Mouse (Mus musculus) midbrain, embryonic 10.5 days (tissue): Measurements from ENCODE around the gene Olfr788. TPM values are rescaled to one million over a fixed set of nuclear protein-coding genes. Genes with fewer than 3 reads are reported as not detected.

Experiments
- DNase-seq: peaks from one replicate; pipeline ENCODE4 v3.0.0-alpha.2; 2017; ENCODE audit warnings: low spot score
- H3K27ac ChIP-seq: fragments of 300-500 bp; sonication (generic); replicated peaks from 2 replicates; pipeline ENCODE4 v1.5.1; 2016; ENCODE audit warnings: mild to moderate bottlenecking
- H3K27me3 ChIP-seq: fragments of 300-500 bp; sonication (generic); 2 replicates; pipeline ENCODE4 v1.6.1; 2016; ENCODE audit warnings: low read depth, mild to moderate bottlenecking; ENCODE audit not compliant: poor library complexity, severe bottlenecking
- H3K36me3 ChIP-seq: fragments of 300-500 bp; sonication (generic); 2 replicates; pipeline ENCODE4 v1.6.1; 2016; ENCODE audit warnings: mild to moderate bottlenecking, moderate library complexity
- H3K4me1 ChIP-seq: fragments of 300-500 bp; sonication (generic); 2 replicates; pipeline ENCODE4 v1.6.1; 2016
- H3K4me3 ChIP-seq: fragments of 300-500 bp; sonication (generic); 2 replicates; pipeline ENCODE4 v1.5.1; 2016; ENCODE audit warnings: mild to moderate bottlenecking, moderate library complexity
- H3K9me3 ChIP-seq: fragments of 300-500 bp; sonication (generic); replicated peaks from 2 replicates; pipeline ENCODE4 v1.6.1; 2016; ENCODE audit warnings: mild to moderate bottlenecking
- WGBS: fragments of 180-500 bp; shearing (Covaris S2); methylation state at CpG from one replicate; pipeline ENCODE4 v1.1.7; 2016; 5-methylcytosine and 5-hydroxymethylcytosine counted together
- polyA plus RNA-seq: library from polyadenylated mRNA; unstranded; fragments of >200 nt; fragmentation: Nextera tagmentation; extraction: Ambion mirVana; gene quantifications from 2 replicates; pipeline ENCODE4 v1.2.1, GENCODE M21; 2016

The Olfr788 gene
- polyA plus RNA-seq = not detected in 2 replicates

DNA sequence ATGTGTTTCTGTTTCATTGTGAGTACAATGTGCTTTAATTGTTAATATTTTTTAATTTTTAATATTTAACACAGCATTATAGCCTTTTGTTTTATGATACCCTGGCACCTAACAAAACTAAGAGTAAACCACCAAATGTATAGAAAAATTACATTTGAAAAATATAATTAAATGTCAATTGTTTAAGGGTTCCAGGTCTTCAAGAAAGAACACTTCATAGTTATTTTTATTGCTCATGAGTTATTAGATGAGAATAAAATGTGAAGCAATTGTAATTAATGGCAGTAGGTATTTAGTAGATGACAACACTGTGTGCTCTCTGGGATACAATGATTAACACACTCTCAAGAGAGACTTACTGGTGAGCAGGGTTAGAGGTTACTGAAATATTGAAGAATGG is at the start of gene Olfr788:
Olfr788 (plus strand) TSS at position 301 of the 400 bp plus-strand sequence.
- Histone ChIP-seq H3K36me3 (no peaks in the 10 kb centered on the region), H3K4me1 (no peaks in the 10 kb centered on the region), H3K9me3 (no peaks in the 10 kb centered on the region), H3K27me3 (no peaks in the 10 kb centered on the region), H3K27ac (no peak within 1 kb of the TSS), H3K4me3 (no peak within 1 kb of the TSS)
- DNase-seq = no peak

DNA sequence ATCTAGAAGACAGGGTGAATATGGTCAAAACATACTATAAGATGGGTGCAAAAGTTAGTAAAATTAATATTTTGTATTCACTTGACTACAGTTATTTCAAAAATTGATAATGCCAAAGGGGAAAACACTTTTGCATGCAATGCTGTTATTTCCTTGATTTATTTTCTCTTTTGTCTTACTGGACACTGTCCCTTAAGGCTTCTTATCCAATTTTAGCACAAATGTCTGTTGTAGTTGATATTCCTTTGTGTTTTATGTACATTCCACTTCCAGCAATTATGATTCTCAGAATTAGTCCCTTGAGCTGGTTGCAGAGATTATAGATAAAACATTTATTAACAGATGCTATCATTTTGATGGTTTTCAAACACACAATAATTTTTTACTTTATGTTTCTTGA is 43.8 kb upstream of the Olfr788 start, which contains the start of gene Olfr786:
Olfr786 (plus strand) TSS at position 301 of the 400 bp plus-strand sequence.
- H3K36me3 ChIP-seq = no peaks in the 10 kb centered on the region
- no peak within 1 kb of the TSS for H3K27ac ChIP-seq
- H3K4me3 ChIP-seq = no peak within 1 kb of the TSS
- no peaks in the 10 kb centered on the region for H3K9me3 ChIP-seq
- no peak for DNase-seq
- no peaks in the 10 kb centered on the region for H3K27me3 ChIP-seq
- no peaks in the 10 kb centered on the region for H3K4me1 ChIP-seq

DNA sequence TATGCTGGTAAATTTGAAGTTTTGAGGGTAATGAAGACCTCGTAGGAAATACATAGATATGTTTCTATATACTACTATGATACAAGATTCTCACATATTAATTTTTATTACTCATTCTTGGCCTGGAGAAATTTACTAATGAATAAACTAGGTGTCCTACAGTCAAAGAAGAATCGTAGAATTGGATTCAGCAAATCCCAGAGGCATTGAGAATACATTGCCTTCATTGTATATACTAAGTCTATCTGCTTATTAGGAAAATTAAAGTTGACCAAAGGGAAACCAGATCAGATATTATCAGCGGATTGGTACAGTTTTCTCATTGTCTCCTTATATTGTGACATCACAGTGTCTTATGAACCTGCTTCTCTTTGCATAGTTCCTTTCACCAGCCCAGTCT is 9.2 kb upstream of the Olfr788 start, which contains the start of gene Olfr787:
Olfr787 (plus strand) TSS at position 301 of the 400 bp plus-strand sequence.
- H3K9me3 ChIP-seq = no peaks in the 10 kb centered on the region
- H3K27me3 ChIP-seq = no peaks in the 10 kb centered on the region
- WGBS = 84% methylated on average over 3 of the region's 3 CpGs
- DNase-seq = no peak
- H3K27ac ChIP-seq = no peak within 1 kb of the TSS
- H3K36me3 ChIP-seq = no peaks in the 10 kb centered on the region
- H3K4me3 ChIP-seq = no peak within 1 kb of the TSS
- H3K4me1 ChIP-seq = no peaks in the 10 kb centered on the region

DNA sequence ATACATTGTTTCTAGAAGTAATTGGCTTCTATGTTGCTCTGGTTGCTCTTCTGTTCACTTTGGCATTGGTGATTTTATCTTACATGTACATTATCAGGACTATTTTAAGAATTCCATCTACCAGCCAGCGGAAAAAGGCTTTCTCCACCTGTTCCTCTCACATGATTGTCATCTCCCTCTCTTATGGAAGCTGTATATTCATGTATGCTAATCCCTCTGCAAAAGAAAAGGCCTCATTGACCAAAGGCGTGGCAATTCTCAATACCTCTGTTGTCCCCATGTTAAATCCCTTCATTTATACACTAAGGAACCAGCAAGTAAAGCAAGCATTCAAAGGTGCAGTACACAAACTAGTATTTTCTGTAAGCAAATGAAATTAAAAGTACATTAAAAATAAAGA is 2.5 kb downstream of the Olfr788 start:
- WGBS = 67% methylated on average over 2 of the region's 2 CpGs
- Histone ChIP-seq H3K36me3 (no peaks in the 10 kb centered on the region), H3K9me3 (no peaks in the 10 kb centered on the region), H3K27me3 (no peaks in the 10 kb centered on the region), H3K4me3 (no peak overlapping the region), H3K27ac (no peak overlapping the region), H3K4me1 (no peaks in the 10 kb centered on the region)
- DNase-seq = no peak

DNA sequence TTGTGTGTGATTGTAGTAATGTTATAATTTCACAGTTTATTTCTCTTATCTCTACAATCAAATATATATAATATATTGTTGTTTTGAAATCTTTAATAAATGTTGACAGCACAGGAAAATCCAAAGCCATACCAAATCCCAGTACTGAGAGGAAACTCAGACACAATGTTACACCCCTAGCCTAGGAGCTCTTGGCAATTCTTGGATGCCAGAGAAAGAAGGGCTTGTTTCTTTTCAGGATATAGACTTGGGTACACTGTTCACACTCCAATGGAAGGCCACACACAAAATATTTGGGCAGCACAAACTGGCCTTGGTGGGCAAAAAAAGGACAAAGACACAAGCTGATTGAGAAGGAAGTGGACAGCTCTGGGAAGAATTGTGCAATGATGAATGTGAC is 2.9 kb downstream of the Olfr788 start:
- Histone ChIP-seq H3K27ac (no peak overlapping the region), H3K36me3 (no peaks in the 10 kb centered on the region), H3K27me3 (no peaks in the 10 kb centered on the region), H3K9me3 (no peaks in the 10 kb centered on the region), H3K4me1 (no peaks in the 10 kb centered on the region), H3K4me3 (no peak overlapping the region)
- no peak for DNase-seq

DNA sequence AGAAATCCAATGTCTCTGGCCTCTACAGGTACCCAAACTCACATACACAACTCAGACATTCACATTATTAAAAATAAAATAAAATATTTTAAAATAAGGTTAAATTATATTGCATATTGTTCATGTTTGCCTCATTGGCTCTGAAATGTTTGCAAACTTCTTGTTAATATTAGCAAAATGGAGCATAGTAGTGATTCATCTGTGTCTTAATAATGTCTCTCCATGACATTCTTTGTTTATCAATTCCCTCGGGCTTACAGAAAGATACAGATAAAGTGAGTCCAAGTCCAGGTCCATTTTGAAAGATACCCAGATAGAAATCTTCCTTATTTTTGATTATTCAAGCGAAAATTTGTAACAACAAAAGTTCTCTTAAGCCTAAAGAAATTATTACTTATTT is 13.7 kb downstream of the Olfr788 start, which contains the start of gene Olfr789:
Olfr789 (plus strand) TSS at position 301 of the 400 bp plus-strand sequence.
- 76% methylated on average over 2 of the region's 2 CpGs for WGBS
- no peak for DNase-seq
- Histone ChIP-seq H3K36me3 (no peaks in the 10 kb centered on the region), H3K4me3 (no peak within 1 kb of the TSS), H3K27ac (no peak within 1 kb of the TSS), H3K9me3 (no peaks in the 10 kb centered on the region), H3K27me3 (no peaks in the 10 kb centered on the region), H3K4me1 (no peaks in the 10 kb centered on the region)

DNA sequence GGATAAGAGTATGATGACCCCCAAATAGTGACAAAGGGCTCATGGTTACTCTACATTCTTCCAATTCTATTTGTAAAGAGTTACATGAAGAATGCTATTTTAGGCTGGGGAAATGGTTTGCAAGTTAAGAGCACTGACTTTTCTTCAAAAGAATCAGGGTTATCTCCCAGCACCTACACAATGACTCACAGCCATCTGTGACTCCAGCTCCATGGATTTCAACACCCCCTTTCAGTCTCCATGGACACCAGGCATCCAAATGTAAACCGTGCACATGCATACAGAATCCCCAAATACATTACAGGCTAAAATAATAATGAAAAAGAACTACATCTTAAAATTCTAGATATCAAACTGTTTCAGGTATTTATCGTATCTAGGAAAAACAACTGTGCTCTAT is 19.3 kb downstream of the Olfr788 start:
- Histone ChIP-seq H3K4me3 (no peak overlapping the region), H3K27ac (no peak overlapping the region), H3K4me1 (no peaks in the 10 kb centered on the region), H3K36me3 (no peaks in the 10 kb centered on the region), H3K9me3 (no peaks in the 10 kb centered on the region), H3K27me3 (no peaks in the 10 kb centered on the region)
- DNase-seq = no peak
- WGBS = 88% methylated on average over 2 of the region's 2 CpGs

DNA sequence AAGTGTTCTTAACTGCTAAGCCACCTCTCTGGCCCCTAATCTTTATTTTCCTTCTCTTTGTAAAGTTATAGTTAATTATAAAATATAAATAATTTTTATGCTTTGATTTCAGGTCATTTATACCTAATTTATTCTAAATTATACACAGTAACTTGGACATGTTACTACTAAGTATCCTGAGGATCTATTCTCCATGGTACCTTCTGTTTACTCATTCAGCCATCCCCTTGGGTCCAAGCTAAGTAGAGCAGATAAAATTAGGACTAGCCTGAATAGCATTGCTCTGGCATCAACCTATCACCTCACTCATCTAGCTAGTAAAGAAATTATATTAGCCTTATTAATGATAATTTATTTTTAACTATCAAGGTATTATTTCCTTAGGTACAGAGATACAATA is 27.4 kb downstream of the Olfr788 start, which contains the start of gene Olfr790:
Olfr790 (plus strand) TSS at position 301 of the 400 bp plus-strand sequence.
- Histone ChIP-seq H3K36me3 (no peaks in the 10 kb centered on the region), H3K4me3 (no peak within 1 kb of the TSS), H3K27me3 (no peaks in the 10 kb centered on the region), H3K4me1 (no peaks in the 10 kb centered on the region), H3K27ac (no peak within 1 kb of the TSS), H3K9me3 (no peaks in the 10 kb centered on the region)
- DNase-seq = no peak

DNA sequence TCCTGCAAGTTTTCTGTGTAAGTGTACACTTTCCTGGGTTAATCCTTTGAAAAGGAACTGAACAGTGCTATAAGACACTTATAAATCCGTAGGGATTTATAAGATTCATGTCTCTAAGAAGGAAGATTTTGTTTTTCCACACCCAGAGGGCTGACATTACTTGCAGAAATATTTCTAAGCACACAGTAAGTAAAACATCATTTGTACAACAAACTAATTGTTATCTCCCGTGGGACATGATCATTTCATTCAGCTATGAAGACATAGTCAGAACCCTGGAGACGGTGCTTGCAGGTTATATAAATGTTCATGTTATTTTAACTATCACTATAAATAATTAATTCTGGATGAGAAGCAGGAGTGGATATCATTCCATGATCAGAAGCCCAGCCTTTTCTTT is 50.7 kb downstream of the Olfr788 start, which contains the start of gene Olfr791:
Olfr791 (plus strand) TSS at position 301 of the 400 bp plus-strand sequence.
- no peak within 1 kb of the TSS for H3K4me3 ChIP-seq
- WGBS = 78% methylated on average over 3 of the region's 3 CpGs
- H3K9me3 ChIP-seq = no peaks in the 10 kb centered on the region
- no peaks in the 10 kb centered on the region for H3K27me3 ChIP-seq
- no peak for DNase-seq
- H3K4me1 ChIP-seq = no peaks in the 10 kb centered on the region
- H3K36me3 ChIP-seq = no peaks in the 10 kb centered on the region
- no peak within 1 kb of the TSS for H3K27ac ChIP-seq

Other genes with a start within 250 kb of the Olfr788 start
- not detected in 2 replicates for gene Olfr774, start 234.8 kb upstream of the Olfr788 start, polyA plus RNA-seq
- not detected in 2 replicates for gene Olfr775, start 222.6 kb upstream of the Olfr788 start, polyA plus RNA-seq
- gene Olfr776, start 211.9 kb upstream of the Olfr788 start, polyA plus RNA-seq = not detected in 2 replicates
- not detected in 2 replicates for gene Olfr777, start 199.5 kb upstream of the Olfr788 start, polyA plus RNA-seq
- not detected in 2 replicates for gene Olfr780, start 152.9 kb upstream of the Olfr788 start, polyA plus RNA-seq
- not detected in 2 replicates for gene Olfr781, start 142.1 kb upstream of the Olfr788 start, polyA plus RNA-seq
- not detected in 2 replicates for gene Olfr782, start 122.1 kb upstream of the Olfr788 start, polyA plus RNA-seq
- 0.06 TPM in 1 of 2 replicates, not detected in the other for gene Olfr784, start 86.9 kb upstream of the Olfr788 start, polyA plus RNA-seq
- gene Olfr785, start 65.6 kb upstream of the Olfr788 start, polyA plus RNA-seq = not detected in 2 replicates
- not detected in 2 replicates for gene Olfr786, start 43.7 kb upstream of the Olfr788 start, polyA plus RNA-seq
- gene Olfr787, start 9.1 kb upstream of the Olfr788 start, polyA plus RNA-seq = not detected in 2 replicates
- gene Olfr789, start 13.8 kb downstream of the Olfr788 start, polyA plus RNA-seq = not detected in 2 replicates
- not detected in 2 replicates for gene Olfr790, start 27.5 kb downstream of the Olfr788 start, polyA plus RNA-seq
- not detected in 2 replicates for gene Olfr791, start 50.8 kb downstream of the Olfr788 start, polyA plus RNA-seq
- gene Olfr792, start 68.2 kb downstream of the Olfr788 start, polyA plus RNA-seq = not detected in 2 replicates
- gene Olfr794, start 96.7 kb downstream of the Olfr788 start, polyA plus RNA-seq = not detected in 2 replicates
- gene Olfr796, start 141.6 kb downstream of the Olfr788 start, polyA plus RNA-seq = not detected in 2 replicates
- not detected in 2 replicates for gene Olfr798, start 156.9 kb downstream of the Olfr788 start, polyA plus RNA-seq
- gene Olfr799, start 166.5 kb downstream of the Olfr788 start, polyA plus RNA-seq = not detected in 2 replicates
- not detected in 2 replicates for gene Olfr800, start 186.7 kb downstream of the Olfr788 start, polyA plus RNA-seq
- not detected in 2 replicates for gene Olfr801, start 202.9 kb downstream of the Olfr788 start, polyA plus RNA-seq
- not detected in 2 replicates for gene Olfr802, start 217.2 kb downstream of the Olfr788 start, polyA plus RNA-seq
- gene Olfr803, start 223.3 kb downstream of the Olfr788 start, polyA plus RNA-seq = not detected in 2 replicates
- not detected in 2 replicates for gene Olfr804, start 232.2 kb downstream of the Olfr788 start, polyA plus RNA-seq